Mouse (Mus musculus) limb, embryonic 13.5 days (tissue): ENCODE data around the gene Chd9. TPM values are rescaled to one million over a fixed set of nuclear protein-coding genes. Genes with fewer than 3 reads are reported as not detected.

ENCODE experiments used
- ATAC-seq: fragments of 200-750 bp; cut with Nextera tagmentation; 2 replicates; pipeline ENCODE4 v1.8.0; 2017; ENCODE audit warnings: low read depth, moderate number of reproducible peaks, moderate TSS enrichment; ENCODE audit not compliant: low FRiP score
- H3K27ac ChIP-seq: fragments of 300-500 bp; sonication (generic); 2 replicates; pipeline ENCODE4 v1.5.1; 2015; ENCODE audit warnings: inconsistent platforms, mild to moderate bottlenecking, moderate library complexity
- H3K27me3 ChIP-seq: fragments of 300-500 bp; sonication (generic); 2 replicates; pipeline ENCODE4 v1.6.1; 2015; ENCODE audit warnings: mild to moderate bottlenecking, inconsistent platforms
- H3K36me3 ChIP-seq: fragments of 300-500 bp; sonication (generic); 2 replicates; pipeline ENCODE4 v1.6.1; 2015; ENCODE audit warnings: inconsistent platforms, mild to moderate bottlenecking, moderate library complexity
- H3K4me1 ChIP-seq: fragments of 300-500 bp; sonication (generic); 2 replicates; pipeline ENCODE4 v1.6.1; 2015; ENCODE audit warnings: inconsistent platforms
- H3K4me2 ChIP-seq: fragments of 300-500 bp; sonication (generic); replicated peaks from 2 replicates; pipeline ENCODE4 v1.6.1; 2015; ENCODE audit warnings: inconsistent platforms, mild to moderate bottlenecking, moderate library complexity
- H3K4me3 ChIP-seq: fragments of 300-500 bp; sonication (generic); 2 replicates; pipeline ENCODE4 v1.5.1; 2015; ENCODE audit warnings: moderate library complexity, mild to moderate bottlenecking, inconsistent platforms
- H3K9ac ChIP-seq: fragments of 300-500 bp; sonication (generic); 2 replicates; pipeline ENCODE4 v1.6.1; 2015; ENCODE audit warnings: mild to moderate bottlenecking, inconsistent platforms
- H3K9me3 ChIP-seq: fragments of 300-500 bp; sonication (generic); 2 replicates; pipeline ENCODE4 v1.6.1; 2016; ENCODE audit warnings: inconsistent platforms
- WGBS: fragments of 180-500 bp; shearing (Covaris S2); methylation state at CpG from one replicate; pipeline ENCODE4 v1.1.7; 2015; 5-methylcytosine and 5-hydroxymethylcytosine counted together
- microRNA-seq: library from miRNA; unstranded; fragments of <30 nt; microRNA quantifications from one replicate; pipeline ENCODE4, GENCODE M21; 2016
- polyA plus RNA-seq: library from polyadenylated mRNA; unstranded; fragments of >200 nt; fragmentation: Nextera tagmentation; extraction: Ambion mirVana; gene quantifications from 2 replicates; pipeline ENCODE4 v1.2.1, GENCODE M21; 2015

The Chd9 gene
- polyA plus RNA-seq, 1 experiment from 2014 or later: 108 TPM

DNA sequence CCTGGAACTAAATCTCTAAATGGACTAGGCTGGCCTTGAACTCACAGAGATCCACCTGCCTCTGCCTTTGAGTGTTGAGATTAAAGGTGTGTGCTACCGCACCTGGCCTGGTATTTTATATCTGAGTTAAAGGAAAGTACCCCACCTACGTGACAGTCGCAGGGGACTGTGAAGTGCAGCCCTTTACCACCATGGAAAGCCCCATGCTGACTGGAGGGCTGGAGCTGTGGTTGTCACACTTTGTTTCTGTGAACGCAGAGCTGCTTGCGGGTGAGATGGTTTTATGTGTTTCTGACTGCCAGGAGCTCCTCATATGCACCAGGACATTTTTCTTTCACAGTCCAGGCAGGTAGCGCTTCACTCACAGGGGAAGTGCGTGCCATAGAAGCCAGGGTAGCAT, 260.3 kb downstream of the Chd9 start:
- Histone ChIP-seq H3K36me3 (peaks cover 74% of the 10 kb centered on the region), H3K9ac (no peak overlapping the region), H3K4me3 (no peak overlapping the region), H3K4me1 (no peaks in the 10 kb centered on the region), H3K27me3 (no peaks in the 10 kb centered on the region), H3K4me2 (no peak overlapping the region), H3K9me3 (no peaks in the 10 kb centered on the region), H3K27ac (no peak overlapping the region)
- no peak for ATAC-seq
- WGBS: 88% methylated on average over 7 of the region's 7 CpGs

DNA sequence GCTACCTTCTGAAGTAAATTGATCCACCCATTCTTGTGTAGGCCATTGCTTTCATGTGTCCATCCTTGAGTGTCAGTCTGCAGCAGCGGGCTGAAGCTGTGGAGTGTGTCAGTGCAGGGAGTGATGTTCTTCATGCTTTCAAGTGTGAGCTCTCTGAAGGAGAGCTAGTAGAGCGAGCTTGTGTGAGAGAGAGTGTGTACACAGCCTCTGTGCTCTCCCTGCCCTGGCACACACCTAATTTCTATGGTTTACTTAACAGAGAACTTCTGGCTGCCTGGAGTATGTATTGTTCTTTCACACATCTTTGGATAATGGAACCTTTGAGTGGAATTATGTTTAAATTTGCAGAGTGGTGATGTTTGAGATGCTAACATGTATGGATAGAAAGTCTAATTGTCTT, 261.4 kb downstream of the Chd9 start:
- H3K36me3 ChIP-seq: peaks cover 67% of the 10 kb centered on the region
- no peak for ATAC-seq
- H3K4me2 ChIP-seq: no peak overlapping the region
- H3K4me1 ChIP-seq: no peaks in the 10 kb centered on the region
- no peak overlapping the region for H3K27ac ChIP-seq
- WGBS: 88% methylated on average over 2 of the region's 2 CpGs
- H3K9me3 ChIP-seq: no peaks in the 10 kb centered on the region
- H3K9ac ChIP-seq: no peak overlapping the region
- no peak overlapping the region for H3K4me3 ChIP-seq
- no peaks in the 10 kb centered on the region for H3K27me3 ChIP-seq

DNA sequence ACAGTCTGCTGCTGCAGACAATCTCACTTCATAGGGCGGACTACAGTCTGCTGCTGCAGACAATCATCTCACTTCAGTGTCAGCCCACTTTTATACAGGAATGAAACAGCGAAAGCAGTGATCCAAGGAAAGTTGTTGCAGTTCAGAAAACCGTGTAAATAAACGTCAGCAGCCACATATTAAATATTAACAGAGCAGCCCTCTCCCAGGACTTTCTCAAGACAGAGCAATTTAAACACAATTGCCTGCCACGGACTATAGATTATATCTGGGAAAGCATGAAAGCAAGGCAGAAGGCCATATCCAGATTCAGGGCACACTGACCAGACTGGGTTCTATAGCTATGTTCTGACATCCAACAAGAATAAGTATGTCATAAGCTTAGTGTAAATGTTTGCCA, 266.0 kb downstream of the Chd9 start:
- WGBS: 90% methylated on average over 5 of the region's 5 CpGs
- no peaks in the 10 kb centered on the region for H3K9me3 ChIP-seq
- H3K27me3 ChIP-seq: no peaks in the 10 kb centered on the region
- H3K4me3 ChIP-seq: no peak overlapping the region
- H3K4me1 ChIP-seq: no peaks in the 10 kb centered on the region
- H3K9ac ChIP-seq: no peak overlapping the region
- H3K27ac ChIP-seq: no peak overlapping the region
- peaks cover 65% of the 10 kb centered on the region for H3K36me3 ChIP-seq
- no peak overlapping the region for H3K4me2 ChIP-seq
- no peak for ATAC-seq

DNA sequence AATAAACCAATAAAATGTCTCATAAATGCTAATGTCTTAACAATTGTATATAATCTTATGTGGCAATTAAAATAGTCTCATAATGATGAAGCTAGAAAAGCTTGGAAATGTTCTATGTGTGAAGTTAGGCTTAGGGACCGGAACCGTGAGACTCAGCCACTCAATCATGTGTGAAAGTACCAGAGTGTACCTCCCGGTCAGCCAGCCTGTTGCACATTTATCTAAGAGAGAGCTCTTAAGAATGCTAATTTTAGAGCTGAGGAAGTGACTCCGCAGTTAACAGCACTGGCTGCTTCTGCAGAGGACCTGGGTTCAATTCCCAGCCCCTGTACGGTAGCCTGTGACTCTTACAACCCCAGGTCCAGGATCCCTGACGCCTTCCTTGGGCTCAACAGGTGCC, 270.0 kb downstream of the Chd9 start:
- Histone ChIP-seq H3K27me3 (no peaks in the 10 kb centered on the region), H3K4me2 (no peak overlapping the region), H3K4me1 (no peaks in the 10 kb centered on the region), H3K9ac (no peak overlapping the region), H3K36me3 (peaks cover 60% of the 10 kb centered on the region), H3K9me3 (no peaks in the 10 kb centered on the region), H3K4me3 (no peak overlapping the region), H3K27ac (no peak overlapping the region)
- 93% methylated on average over 6 of the region's 6 CpGs for WGBS
- ATAC-seq: no peak

Small RNA genes lying within 50 kb of the gene (microRNA-seq; reads per million reads assigned to microRNA genes)
- gene Gm44382: not detected

Other genes with a start within 250 kb of the Chd9 start
- gene Gm19935, start 11.0 kb upstream of the Chd9 start, polyA plus RNA-seq: not detected in 2 replicates
- gene Rbl2, start 241.7 kb downstream of the Chd9 start, polyA plus RNA-seq: 15.8 and 16.0 TPM in 2 replicates